Mouse (Mus musculus): ENCODE measurements at regions not wholly inside any gene's neighbourhood (a gene's known extent, or its start where the extent isn't known, plus 50 kb on each side); places are given as distances from the start of the nearest gene placed in this dataset.

- TF ChIP-seq CTCF (IDR thresholded peaks at IDR 0.05; ENCODE audit: insufficient read depth, low read length) (no peak), POLR2A (IDR thresholded peaks at IDR 0.05; ENCODE audit: borderline replicate concordance, extremely low read depth, low read depth, low read length) (no peak)
Measured at GRCm38 (mm10) chr3:38312834-38313233, 171.8 kb downstream of the Ankrd50 start.

Measured in lung, adult 2 months (tissue).